Mouse (Mus musculus) kidney, adult 9 months (tissue): ENCODE measurements around the gene Magi2.

Experiments
- DNase-seq: peaks from one replicate; pipeline ENCODE4 v3.0.0; 2022

Gene Magi2

GRCm38 (mm10) chr5:20536544-20536943 lies 1309.7 kb downstream of the Magi2 start:
- no peak for DNase-seq

DNA sequence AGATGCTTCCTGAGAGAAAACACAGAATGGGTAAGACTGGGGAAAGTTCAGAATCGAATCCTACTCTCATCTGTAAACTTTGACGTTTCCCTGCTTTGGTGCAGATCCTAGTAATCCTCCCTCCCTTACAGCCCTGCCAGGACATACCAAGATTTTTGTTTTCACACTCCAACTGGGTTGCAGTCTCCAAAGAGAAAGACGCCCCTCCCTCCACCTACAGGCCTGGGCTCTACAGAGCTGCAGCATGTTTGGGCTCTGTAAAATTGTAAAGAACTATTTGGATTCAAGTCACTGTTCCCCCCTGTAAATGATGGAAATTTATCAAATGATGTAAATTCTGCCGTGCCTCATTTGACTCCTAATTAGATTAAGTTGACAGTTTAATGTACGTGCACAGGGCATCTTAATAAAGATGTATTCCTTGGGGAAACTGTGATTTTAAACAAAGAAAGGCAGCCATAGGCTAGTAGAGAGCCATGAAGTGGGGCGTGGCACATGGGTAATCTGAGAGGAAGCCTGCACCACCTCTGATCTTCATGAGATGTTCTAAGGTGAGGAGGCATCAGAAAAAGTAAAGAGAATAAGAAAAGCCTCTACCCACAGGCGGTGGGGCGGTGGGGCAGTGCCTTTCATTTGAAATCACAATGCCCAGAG lies 1310.7 kb downstream of the Magi2 start:
- DNase-seq = no peak

- no peak for DNase-seq
These were observed 1317.5 kb downstream of the Magi2 start for GRCm38 (mm10) chr5:20544374-20544773.

GRCm38 (mm10) chr5:20559378-20559777 lies 1332.5 kb downstream of the Magi2 start:
- DNase-seq = no peak

DNA sequence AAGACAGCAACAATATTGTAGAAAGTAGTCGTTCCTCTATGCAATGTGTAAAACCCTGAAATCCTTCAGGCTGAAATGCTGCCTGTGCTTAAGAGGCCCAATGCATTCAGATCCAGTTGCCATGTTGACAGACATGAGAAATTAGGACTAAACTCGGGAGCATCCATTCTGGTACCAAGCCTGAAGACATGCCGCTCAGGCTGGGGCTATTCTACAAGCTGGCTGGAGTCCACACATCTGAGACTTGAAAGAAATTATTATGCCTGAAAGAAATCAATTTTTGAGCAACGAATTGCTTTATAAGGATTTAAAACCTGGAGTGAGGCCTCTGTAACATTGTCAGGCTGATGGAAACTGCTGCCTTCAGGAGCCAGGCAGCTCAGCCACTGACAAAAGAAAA lies 1333.0 kb downstream of the Magi2 start:
- no peak for DNase-seq

DNA sequence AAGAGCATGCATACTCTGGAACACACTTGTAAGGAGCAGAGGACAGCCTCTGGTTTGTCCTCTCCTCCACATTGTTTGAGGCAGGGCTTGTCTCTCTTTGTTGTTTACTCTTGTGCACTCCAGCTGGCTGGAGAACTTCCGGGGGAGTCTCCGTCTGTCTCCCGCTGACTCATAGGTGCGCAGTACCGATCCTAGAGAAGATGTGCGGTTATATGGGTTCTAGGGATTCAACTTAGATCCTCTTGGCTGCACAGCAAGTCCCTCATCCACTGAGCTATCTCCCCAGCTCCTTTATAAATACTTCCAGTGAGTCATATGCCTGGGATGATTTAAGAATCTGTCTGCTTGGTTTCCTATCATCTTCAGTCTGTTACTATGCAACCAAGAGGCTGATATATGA lies 1341.6 kb downstream of the Magi2 start:
- DNase-seq = no peak

DNA sequence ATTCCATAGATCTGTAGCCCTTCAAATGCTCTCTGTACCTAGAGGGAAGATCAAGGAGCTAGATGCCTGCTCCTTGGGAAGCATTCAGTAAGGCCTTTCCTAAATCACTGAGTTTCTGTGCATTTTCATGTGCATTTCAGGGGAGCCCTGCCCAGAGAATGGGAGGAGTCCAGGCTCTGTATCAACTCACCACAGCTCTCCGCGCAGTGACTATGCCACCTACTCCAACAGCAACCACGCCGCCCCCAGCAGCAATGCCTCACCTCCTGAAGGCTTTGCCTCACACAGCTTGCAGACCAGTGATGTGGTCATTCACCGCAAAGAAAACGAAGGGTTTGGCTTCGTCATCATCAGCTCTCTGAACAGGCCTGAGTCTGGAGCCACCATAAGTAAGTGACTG lies 1342.1 kb downstream of the Magi2 start:
- DNase-seq = no peak

- no peak for DNase-seq
These were observed 1348.0 kb downstream of the Magi2 start for GRCm38 (mm10) chr5:20574816-20575215.

DNA sequence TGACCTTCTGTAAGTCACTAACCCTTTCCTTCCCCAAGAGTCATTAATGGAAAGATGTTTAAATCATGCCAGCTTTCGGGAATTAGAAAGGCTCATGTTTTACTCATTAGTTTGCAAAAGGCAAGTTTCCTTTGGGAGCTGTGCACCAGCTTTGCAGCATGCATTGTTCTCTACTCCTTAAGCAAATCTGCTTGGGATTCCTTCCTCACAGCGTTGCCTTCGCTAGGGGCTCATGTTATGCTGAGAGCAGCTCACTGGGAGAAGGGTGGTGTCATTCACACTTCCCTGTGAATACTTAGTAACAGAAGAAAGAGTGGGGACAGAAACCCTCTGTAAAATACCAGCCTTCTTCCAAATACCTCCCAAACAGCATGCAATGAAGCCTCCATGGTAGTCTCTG lies 1349.0 kb downstream of the Magi2 start:
- no peak for DNase-seq

- DNase-seq = no peak
These were observed 1349.4 kb downstream of the Magi2 start for GRCm38 (mm10) chr5:20576266-20576665.

DNA sequence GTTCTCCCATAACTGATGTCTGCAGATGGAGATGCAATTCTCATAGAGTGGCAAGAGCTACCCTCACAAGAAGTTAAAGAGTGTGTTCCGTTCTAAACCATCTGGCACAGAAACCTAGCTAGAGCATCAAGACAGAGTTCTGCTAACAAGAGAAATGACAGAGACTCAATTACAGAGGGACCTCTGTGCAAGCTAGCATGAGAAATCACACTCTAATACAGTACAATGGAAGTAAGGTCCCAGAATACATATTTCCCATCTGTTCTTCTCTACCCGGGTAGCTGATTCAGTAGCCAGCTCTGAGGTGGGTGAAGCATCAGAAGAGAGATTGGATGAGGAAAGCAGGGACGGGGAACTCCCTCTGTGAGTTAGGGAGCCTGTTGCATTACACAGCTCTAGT lies 1351.8 kb downstream of the Magi2 start:
- DNase-seq = no peak

DNA sequence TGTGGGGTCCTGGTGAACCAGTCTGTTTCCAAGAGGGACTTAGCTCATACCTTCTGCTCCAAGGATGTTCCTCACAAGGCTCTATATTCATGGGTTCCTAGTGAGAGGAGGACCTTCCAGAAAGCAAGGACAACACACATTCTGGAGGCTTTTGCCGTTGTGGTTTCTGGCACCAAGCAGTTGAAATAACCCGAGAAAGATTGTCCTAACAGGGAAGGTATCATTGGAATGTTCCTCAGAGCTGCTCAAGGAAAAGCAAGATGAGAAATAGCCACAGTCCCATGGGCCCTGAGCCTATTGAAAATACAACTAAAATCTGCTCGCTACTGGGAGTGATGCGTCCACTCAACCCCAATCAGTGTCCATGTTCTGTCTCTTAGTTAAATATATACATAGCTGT lies 1353.8 kb downstream of the Magi2 start:
- DNase-seq = no peak

- no peak for DNase-seq
These were observed 1356.2 kb downstream of the Magi2 start for GRCm38 (mm10) chr5:20582995-20583435.

- DNase-seq = no peak
These were observed 1356.8 kb downstream of the Magi2 start for GRCm38 (mm10) chr5:20583639-20584038.

DNA sequence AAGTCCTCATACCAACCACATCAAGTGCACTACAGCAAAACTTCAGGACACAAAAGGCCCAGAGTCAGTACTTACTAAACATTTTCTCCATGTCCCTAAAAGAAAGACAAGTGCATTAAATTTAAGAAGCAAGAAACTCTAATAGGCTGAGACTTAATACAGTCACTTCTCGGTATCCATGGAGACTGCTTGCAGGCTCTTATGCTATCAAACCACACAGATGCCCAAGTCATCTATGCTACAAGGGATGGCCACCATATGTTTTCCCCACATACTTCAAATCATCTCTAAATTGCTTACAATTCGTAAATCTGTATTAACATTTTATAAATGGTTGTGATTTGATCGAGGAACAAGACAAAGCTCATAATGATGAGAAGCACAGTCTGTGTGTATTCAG lies 1357.9 kb downstream of the Magi2 start:
- DNase-seq = no peak

GRCm38 (mm10) chr5:20589731-20590130 lies 1362.9 kb downstream of the Magi2 start:
- DNase-seq = no peak

DNA sequence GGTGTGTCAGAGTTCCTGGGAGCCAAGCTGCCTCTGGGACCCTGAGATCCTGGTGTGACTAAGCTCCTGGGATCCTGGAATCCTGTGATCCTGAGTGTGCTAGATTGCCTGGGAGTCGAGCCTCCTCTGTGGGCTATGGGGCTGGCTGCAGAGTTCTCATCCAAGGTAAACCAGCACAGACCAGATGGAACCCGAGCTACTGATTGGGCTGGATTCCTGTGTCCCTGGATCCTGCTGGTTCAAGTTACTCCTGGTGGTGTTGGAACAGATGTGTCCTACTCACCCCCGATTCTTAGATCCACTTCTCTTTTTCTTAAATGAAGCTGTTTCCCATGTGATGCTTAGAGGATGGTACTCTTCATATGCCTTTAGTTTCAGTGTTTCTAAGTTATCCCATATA lies 1371.4 kb downstream of the Magi2 start:
- no peak for DNase-seq

GRCm38 (mm10) chr5:20603756-20604469 lies 1377.1 kb downstream of the Magi2 start:
- no peak for DNase-seq

- DNase-seq = no peak
These were observed 1379.7 kb downstream of the Magi2 start for GRCm38 (mm10) chr5:20606497-20606896.

GRCm38 (mm10) chr5:20607503-20607902 lies 1380.7 kb downstream of the Magi2 start:
- no peak for DNase-seq

DNA sequence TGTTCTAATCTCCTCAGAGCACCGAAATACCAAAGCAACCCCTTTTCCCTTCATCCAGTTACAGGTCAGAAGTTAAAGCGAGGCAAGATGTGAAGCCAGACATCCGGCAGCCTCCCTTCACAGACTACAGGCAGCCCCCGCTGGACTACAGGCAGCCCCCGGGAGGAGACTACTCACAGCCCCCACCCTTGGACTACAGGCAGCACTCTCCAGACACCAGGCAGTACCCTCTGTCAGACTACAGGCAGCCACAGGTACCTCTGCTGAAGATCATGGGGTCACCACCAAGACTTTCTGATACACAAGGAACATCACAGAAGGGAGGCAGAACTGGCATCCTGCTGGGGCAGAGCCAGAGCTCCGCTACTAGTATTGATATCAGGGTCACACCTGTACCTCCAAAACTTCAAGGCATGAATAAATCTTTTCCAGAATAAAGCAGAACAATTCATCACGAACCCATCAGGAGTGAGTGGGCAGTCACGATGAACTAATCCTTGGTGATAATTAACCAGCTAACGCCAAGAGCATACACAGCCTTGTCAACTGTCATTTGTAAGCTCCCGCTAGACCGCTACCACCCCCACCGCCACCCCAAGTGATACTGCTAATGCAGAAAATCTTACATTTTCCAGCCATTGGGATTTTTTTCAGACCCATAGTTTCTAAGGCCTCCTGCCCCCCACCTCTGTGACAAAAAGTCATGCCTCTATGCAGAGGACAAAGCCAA lies 1382.5 kb downstream of the Magi2 start:
- DNase-seq = no peak

DNA sequence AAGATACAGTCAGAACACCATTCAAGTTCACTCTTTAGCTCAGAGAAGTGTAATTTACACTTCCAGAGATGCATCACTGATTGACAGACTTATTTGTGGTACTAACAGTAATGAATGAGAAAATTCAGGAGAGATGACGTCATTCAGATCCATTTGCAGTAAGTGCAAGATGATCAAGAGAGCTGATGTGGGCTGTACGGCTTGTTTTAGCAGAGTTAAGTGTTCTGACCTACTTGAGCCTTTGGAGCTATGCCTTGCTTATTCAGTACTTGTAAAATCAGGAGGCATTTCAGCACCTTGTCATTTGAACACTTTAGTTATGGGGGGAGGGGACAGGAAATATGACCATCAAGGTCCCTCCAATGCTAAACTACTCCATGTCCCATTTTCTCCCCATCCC lies 1383.8 kb downstream of the Magi2 start:
- DNase-seq = no peak

GRCm38 (mm10) chr5:20612616-20613015 lies 1385.8 kb downstream of the Magi2 start:
- DNase-seq = no peak

- no peak for DNase-seq
These were observed 1388.1 kb downstream of the Magi2 start for GRCm38 (mm10) chr5:20614891-20615290.
